Mouse (Mus musculus) small intestine, adult 2 months (tissue): ENCODE measurements around the gene Kxd1.

Source experiments
- CTCF ChIP-seq: fragments of 200-500 bp; IDR thresholded peaks from 2 replicates; pipeline ENCODE4 v1.5.1; 2012; ENCODE audit warnings: low read depth, mild to moderate bottlenecking, control low read depth, inconsistent platforms, low read length, moderate library complexity, mixed read lengths; ENCODE audit not compliant: insufficient replicate concordance, insufficient read length; ENCODE audit errors: extremely low read depth
- POLR2A ChIP-seq: fragments of 200-500 bp; IDR thresholded peaks from 2 replicates; pipeline ENCODE4 v1.6.1; 2012; ENCODE audit warnings: low read depth, mild to moderate bottlenecking, control low read depth, inconsistent platforms, low read length, moderate library complexity

DNA sequence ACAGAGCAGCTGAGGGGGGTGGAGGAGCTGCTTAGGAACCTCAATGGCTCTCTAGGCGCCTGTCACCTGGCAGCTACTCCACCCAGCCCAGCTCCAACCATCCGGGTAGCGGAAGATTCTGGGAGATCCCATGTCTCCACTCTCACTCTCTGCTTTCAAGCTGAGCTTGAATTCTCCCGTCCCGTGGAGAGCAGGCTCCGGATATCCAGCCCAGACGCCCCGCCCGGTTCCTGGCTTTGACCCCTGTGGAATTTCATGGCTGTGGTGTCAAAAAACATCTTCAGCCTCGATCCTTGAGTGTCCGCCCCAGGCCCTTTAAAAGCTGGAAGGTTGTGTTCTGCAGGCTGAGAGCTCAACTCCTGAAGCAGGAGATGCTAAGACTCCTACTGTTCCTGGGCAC is 61.0 kb downstream of the Kxd1 start:
- no peak for TF ChIP-seq CTCF
- no peak for TF ChIP-seq POLR2A
